Mouse (Mus musculus) embryonic facial prominence, embryonic 11.5 days (tissue): ENCODE measurements around the gene Cnga2. TPM values are rescaled to one million over a fixed set of nuclear protein-coding genes. Genes with fewer than 3 reads are reported as not detected.

Source experiments
- ATAC-seq: fragments of 200-750 bp; cut with Nextera tagmentation; replicated peaks from 2 replicates; pipeline ENCODE4 v1.8.0; 2017; ENCODE audit warnings: low read depth; ENCODE audit not compliant: insufficient number of reproducible peaks, low FRiP score, low TSS enrichment
- DNase-seq: peaks from one replicate; pipeline ENCODE4 v3.0.0-alpha.2; 2015; ENCODE audit warnings: low spot score
- H3K27ac ChIP-seq: fragments of 300-500 bp; sonication (generic); replicated peaks from 2 replicates; pipeline ENCODE4 v1.5.1; 2014; ENCODE audit warnings: mild to moderate bottlenecking, low read depth, low read length, control low read depth
- H3K27me3 ChIP-seq: fragments of 300-500 bp; sonication (generic); 2 replicates; pipeline ENCODE4 v1.6.1; 2014; ENCODE audit warnings: mild to moderate bottlenecking, low read length, moderate library complexity, mixed read lengths; ENCODE audit not compliant: control insufficient read depth, insufficient read depth
- H3K36me3 ChIP-seq: fragments of 300-500 bp; sonication (generic); replicated peaks from 2 replicates; pipeline ENCODE4 v1.6.1; 2014; ENCODE audit warnings: low read depth, mild to moderate bottlenecking, low read length, moderate library complexity, mixed read lengths; ENCODE audit not compliant: control insufficient read depth, insufficient read depth
- H3K4me1 ChIP-seq: fragments of 300-500 bp; sonication (generic); 2 replicates; pipeline ENCODE4 v1.6.1; 2014; ENCODE audit warnings: low read length, mixed read lengths; ENCODE audit not compliant: control insufficient read depth, insufficient read depth
- H3K4me2 ChIP-seq: fragments of 300-500 bp; sonication (generic); 2 replicates; pipeline ENCODE4 v1.6.1; 2014; ENCODE audit warnings: low read depth, mild to moderate bottlenecking, control low read depth, low read length, moderate library complexity
- H3K4me3 ChIP-seq: fragments of 300-500 bp; sonication (generic); 2 replicates; pipeline ENCODE4 v1.5.1; 2014; ENCODE audit warnings: low read depth, low read length, control low read depth
- H3K9ac ChIP-seq: fragments of 300-500 bp; sonication (generic); replicated peaks from 2 replicates; pipeline ENCODE4 v1.6.1; 2014; ENCODE audit warnings: mild to moderate bottlenecking, control low read depth, low read length
- H3K9me3 ChIP-seq: fragments of 300-500 bp; sonication (generic); replicated peaks from 2 replicates; pipeline ENCODE4 v1.6.1; 2016; ENCODE audit warnings: mild to moderate bottlenecking, low read length, inconsistent platforms, mixed read lengths; ENCODE audit not compliant: control insufficient read depth
- WGBS: fragments of 180-500 bp; shearing (Covaris S2); extraction: QIAGEN DNeasy Blood & Tissue Kit; methylation state at CpG from one replicate; pipeline ENCODE4 v1.1.7; 2014; 5-methylcytosine and 5-hydroxymethylcytosine counted together
- polyA plus RNA-seq: library from polyadenylated mRNA; unstranded; fragments of >200 nt; fragmentation: Nextera tagmentation; extraction: Ambion mirVana; gene quantifications from 2 replicates; pipeline ENCODE4 v1.2.1, GENCODE M21; 2014

Cnga2 gene
- polyA plus RNA-seq, 1 experiment from 2014 or later, result 0.08 TPM

- Histone ChIP-seq H3K4me3 (no peak overlapping the region), H3K4me2 (no peak overlapping the region), H3K9ac (no peak overlapping the region), H3K9me3 (no peaks in the 10 kb centered on the region), H3K27me3 (no peaks in the 10 kb centered on the region; the same call in 1 of the 2 replicates), H3K36me3 (no peaks in the 10 kb centered on the region), H3K27ac (no peak overlapping the region), H3K4me1 (no peaks in the 10 kb centered on the region)
- ATAC-seq (no peak), DNase-seq (no peak)
- WGBS, result 63% methylated on average over 9 of the region's 9 CpGs
Observed at GRCm38 (mm10) chrX:72012236-72012635, 20.6 kb downstream of the Cnga2 start.

GRCm38 (mm10) chrX:72012804-72013203 lies 21.2 kb downstream of the Cnga2 start:
- Histone ChIP-seq H3K36me3 (no peaks in the 10 kb centered on the region), H3K9me3 (no peaks in the 10 kb centered on the region), H3K27ac (no peak overlapping the region), H3K4me1 (no peaks in the 10 kb centered on the region), H3K4me2 (no peak overlapping the region), H3K4me3 (no peak overlapping the region), H3K27me3 (no peaks in the 10 kb centered on the region; the same call in 1 of the 2 replicates), H3K9ac (no peak overlapping the region)
- 36% methylated on average over 3 of the region's 3 CpGs for WGBS
- ATAC-seq (no peak), DNase-seq (peak; percentile 24)

DNA sequence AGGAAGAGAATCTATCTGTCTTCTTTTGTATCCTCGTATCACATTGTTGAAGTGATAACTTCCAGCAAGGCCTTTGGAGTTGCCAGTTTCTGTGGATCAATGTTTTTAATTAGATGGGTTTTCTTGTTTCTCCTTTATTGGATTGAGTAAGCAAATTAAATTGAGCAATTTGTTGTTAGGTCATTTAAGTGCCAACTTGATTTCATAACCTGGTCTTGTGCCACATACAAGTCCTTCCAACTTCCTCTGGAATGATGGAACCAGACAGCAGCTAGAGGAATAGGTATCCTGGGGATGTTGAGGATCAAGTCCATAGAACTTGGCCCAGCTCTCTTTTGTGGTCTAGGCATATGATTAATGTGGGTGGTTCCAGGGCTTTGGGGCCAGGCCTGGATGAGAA lies 30.6 kb downstream of the Cnga2 start:
- Histone ChIP-seq H3K4me1 (no peaks in the 10 kb centered on the region), H3K27ac (no peak overlapping the region), H3K27me3 (no peaks in the 10 kb centered on the region), H3K36me3 (no peaks in the 10 kb centered on the region), H3K9ac (no peak overlapping the region), H3K9me3 (no peaks in the 10 kb centered on the region), H3K4me3 (no peak overlapping the region), H3K4me2 (no peak overlapping the region)
- DNase-seq (no peak), ATAC-seq (no peak)
- WGBS, result 83% methylated on average over 1 of the region's 1 CpGs

DNA sequence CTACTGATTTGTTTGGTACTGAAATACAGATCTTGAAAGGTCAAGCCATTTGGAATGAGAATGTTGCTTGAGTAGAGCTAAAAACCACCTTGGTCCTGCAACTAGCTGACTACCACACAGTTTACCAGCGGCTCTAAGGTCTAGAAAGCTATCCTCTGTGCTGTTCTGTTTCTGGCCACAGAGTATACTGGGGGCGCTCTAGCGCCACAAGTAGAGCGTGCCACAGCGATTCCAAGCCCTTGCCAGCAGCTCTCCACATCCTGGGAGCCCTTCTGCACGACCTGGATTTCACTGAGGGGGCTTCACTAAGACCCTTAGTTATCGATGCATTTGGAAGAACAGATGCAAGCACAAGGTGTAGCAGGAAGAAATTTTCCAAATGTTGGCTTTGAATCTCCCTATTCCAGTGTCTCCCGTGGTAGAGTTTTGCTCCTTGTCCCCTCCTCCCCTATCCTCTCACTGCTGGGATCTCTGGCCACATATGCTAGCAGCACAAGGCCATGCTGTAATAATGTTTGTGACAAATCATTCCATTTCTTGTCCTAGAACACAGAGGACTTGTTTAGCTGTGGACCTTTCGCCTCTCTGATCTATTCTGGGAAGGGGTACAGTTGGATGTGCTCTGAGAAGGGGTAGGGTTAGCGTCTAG lies 31.2 kb downstream of the Cnga2 start:
- WGBS, result 39% methylated on average over 10 of the region's 10 CpGs
- Histone ChIP-seq H3K27me3 (no peaks in the 10 kb centered on the region), H3K9me3 (no peaks in the 10 kb centered on the region), H3K4me1 (no peaks in the 10 kb centered on the region), H3K4me2 (no peak overlapping the region), H3K9ac (no peak overlapping the region), H3K36me3 (no peaks in the 10 kb centered on the region), H3K27ac (no peak overlapping the region), H3K4me3 (no peak overlapping the region)
- DNase-seq (peak; percentile 69), ATAC-seq (no peak)

DNA sequence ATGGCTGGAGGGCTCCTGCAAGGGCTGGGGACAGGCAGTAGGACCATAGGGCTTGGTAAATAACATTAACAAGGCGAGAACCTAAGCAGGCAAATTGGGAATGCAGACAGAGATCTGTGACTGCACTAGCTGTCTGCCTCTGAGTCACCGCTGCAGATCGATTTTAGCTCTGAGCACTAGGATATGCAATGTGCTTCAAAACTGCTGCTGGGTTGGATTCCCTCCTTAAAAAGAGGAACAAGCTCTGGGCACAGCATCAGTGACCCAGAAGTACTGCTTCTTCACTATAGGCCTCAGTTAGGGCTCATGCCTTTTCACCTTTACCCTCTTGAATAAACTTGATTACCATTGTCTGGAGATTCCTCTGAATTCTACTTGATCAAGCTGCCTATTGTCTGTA lies 31.9 kb downstream of the Cnga2 start:
- 75% methylated on average over 3 of the region's 3 CpGs for WGBS

GRCm38 (mm10) chrX:72044056-72044455 lies 52.4 kb downstream of the Cnga2 start:
- Histone ChIP-seq H3K4me3 (no peak overlapping the region), H3K27ac (no peak overlapping the region), H3K4me2 (no peak overlapping the region), H3K9me3 (no peaks in the 10 kb centered on the region), H3K9ac (no peak overlapping the region), H3K4me1 (no peaks in the 10 kb centered on the region), H3K36me3 (no peaks in the 10 kb centered on the region), H3K27me3 (no peaks in the 10 kb centered on the region)
- WGBS, result 72% methylated on average over 3 of the region's 3 CpGs
- DNase-seq (no peak), ATAC-seq (no peak)

More for the DNA sequence above, 31.9 kb downstream of the Cnga2 start:
- Histone ChIP-seq H3K27me3 (no peaks in the 10 kb centered on the region), H3K27ac (no peak overlapping the region), H3K4me3 (no peak overlapping the region), H3K4me1 (no peaks in the 10 kb centered on the region), H3K9ac (no peak overlapping the region), H3K4me2 (no peak overlapping the region), H3K36me3 (no peaks in the 10 kb centered on the region), H3K9me3 (no peaks in the 10 kb centered on the region)
- no peak for ATAC-seq
- DNase-seq, result no peak

DNA sequence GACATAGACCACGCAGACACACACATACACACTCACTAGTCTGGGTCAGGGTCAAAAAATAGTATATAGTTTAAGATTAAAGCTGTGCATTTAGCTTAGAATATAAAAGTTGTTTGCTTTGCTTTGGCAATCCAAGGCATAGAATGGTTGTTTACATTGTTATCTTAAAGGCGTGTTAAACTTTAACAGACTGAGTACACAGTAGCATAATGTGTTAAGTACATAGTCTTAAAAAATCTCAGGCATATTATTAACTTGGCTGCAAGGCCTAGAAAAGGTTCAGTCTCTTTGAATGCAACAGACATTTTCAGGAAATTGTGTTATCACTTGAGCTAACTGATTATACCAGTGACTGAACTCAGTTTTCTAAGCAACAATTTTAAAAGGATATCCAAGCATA lies 56.3 kb downstream of the Cnga2 start:
- Histone ChIP-seq H3K36me3 (no peaks in the 10 kb centered on the region), H3K27ac (no peak overlapping the region), H3K4me3 (no peak overlapping the region), H3K9me3 (no peaks in the 10 kb centered on the region), H3K9ac (no peak overlapping the region), H3K4me1 (no peaks in the 10 kb centered on the region), H3K4me2 (no peak overlapping the region), H3K27me3 (no peaks in the 10 kb centered on the region)
- DNase-seq, result no peak
- 87% methylated on average over 2 of the region's 2 CpGs for WGBS
- no peak for ATAC-seq
